Mouse (Mus musculus): ENCODE measurements at regions not wholly inside any gene's neighbourhood (a gene's known extent, or its start where the extent isn't known, plus 50 kb on each side); places are given as distances from the start of the nearest gene placed in this dataset.
"Not testable (repeated sequence)": the region's sequence is repeated elsewhere in the genome, so short reads cannot be mapped to it uniquely, and the experiment has no call there.

GRCm38 (mm10) chr12:69524337-69525035 lies 58.3 kb downstream of the Vcpkmt start:
- no peak for DNase-seq (ENCODE audit: extremely low spot score)

DNA sequence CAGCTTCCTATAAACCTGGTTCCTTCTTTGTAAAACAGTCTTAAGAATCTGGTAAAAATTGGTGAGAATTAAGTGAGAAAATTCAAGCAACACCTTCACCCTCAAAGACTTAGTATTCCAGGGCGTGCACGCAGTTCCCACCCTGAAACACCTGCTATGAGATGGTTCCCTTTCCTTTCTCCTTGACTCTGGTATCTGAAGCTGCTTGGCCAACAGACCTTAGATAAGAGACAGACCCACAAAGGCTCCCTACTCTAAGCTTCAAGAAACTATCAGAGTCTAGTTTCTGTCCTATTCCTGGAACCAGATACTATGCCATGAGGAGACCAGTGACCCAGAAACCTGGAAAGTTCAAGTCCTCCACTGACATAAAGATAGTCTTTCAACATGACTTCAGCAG lies 63.0 kb downstream of the Vcpkmt start:
- no peak for DNase-seq (ENCODE audit: extremely low spot score)

GRCm38 (mm10) chr12:69519028-69519427 lies 63.8 kb downstream of the Vcpkmt start:
- no peak for DNase-seq (ENCODE audit: extremely low spot score)

DNA sequence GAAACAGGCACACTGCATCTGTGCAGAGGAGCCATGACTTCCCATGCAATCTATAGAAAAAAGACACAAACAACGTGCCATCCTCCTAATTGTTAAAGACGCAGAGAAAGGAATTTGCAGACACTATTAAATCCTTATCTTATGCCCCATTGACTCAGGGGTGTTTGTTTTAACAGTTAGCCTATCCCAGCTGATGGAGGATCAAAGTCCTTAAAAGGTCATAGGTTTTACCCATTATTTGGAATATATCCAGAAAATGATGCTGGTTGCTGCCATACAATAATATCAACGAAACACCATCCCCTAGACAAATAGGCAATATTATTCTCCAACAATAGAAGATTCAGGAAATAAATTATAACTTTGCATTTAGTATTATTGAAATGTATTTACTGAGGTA lies 65.2 kb downstream of the Vcpkmt start:
- DNase-seq (ENCODE audit: extremely low spot score): no peak

DNA sequence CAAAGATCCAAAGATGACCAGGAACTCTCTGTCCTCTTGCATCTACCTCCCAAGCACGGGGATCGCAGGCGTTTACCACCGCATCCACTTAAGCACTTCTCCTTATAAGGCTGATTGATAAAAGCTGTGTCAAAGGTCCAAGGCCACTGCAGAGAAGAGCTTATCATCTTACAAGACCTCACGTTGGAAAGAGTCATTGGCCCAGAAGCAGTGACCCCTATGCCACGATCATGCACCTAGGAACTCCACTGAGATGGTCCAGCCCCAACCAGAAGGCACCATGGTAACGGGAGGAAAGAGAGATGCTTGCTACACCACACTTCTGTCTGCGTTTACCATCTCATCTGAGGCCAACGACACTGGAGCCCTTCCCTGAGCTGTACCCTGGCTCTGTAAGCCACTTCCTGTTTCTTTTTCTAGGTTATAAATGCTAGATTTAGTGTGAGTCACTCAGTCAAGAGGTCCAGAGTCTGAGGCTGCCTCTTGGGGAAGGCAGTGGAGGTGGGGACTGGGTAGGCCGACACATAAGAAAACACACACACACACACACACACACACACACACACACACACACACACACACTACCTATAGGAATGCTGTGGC lies 66.4 kb downstream of the Vcpkmt start:
- no peak for DNase-seq (ENCODE audit: extremely low spot score)

- no peak for DNase-seq (ENCODE audit: extremely low spot score)
Observed at GRCm38 (mm10) chr12:69515850-69516249, 67.0 kb downstream of the Vcpkmt start.

DNA sequence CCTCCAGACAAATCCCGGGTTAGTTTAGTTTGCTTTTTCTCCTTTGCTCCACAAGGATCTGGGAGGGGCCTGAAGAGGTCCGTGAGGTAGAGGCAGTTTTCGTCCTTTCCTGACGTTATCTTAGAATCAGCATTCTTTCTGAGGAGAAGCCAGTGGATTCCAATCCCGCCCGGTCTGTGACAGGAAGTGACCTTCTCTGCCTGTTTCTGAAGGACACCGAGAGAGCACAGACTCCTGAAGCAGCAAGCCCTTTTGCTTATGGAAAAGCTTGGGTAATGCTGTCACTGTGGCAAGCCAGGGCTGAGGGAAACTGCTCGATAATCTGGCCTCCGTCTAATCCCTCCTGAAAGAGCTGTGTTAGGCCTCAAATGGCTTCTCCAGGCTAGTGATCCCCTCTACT lies 67.7 kb downstream of the Vcpkmt start:
- DNase-seq (ENCODE audit: extremely low spot score): no peak

GRCm38 (mm10) chr12:69513166-69513565 lies 69.7 kb downstream of the Vcpkmt start:
- no peak for DNase-seq (ENCODE audit: extremely low spot score)

- no peak for DNase-seq (ENCODE audit: extremely low spot score)
Observed at GRCm38 (mm10) chr12:69510736-69511135, 72.1 kb downstream of the Vcpkmt start.

DNA sequence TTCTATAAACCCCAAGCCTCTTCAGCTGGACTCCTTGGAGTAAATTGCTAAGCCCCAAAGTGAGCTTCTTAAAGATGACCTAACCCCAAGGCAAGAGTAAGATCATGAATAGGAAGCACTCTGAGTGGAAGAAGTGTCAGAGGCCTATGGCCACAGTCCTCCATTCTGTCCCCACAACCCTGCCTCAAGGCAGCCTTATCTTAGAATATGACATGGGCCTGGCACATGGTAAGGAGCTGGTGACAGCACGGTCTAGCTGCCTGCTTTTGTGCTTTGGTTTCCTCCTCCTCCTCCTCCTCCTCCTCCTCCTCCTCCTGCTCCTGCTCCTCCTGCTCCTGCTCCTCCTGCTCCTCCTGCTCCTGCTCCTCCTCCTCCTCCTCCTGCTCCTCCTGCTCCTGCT lies 73.6 kb downstream of the Vcpkmt start:
- DNase-seq (ENCODE audit: extremely low spot score): not testable (repeated sequence)

- DNase-seq (ENCODE audit: extremely low spot score): no peak
Observed at GRCm38 (mm10) chr12:69507906-69508305, 74.9 kb downstream of the Vcpkmt start.

DNA sequence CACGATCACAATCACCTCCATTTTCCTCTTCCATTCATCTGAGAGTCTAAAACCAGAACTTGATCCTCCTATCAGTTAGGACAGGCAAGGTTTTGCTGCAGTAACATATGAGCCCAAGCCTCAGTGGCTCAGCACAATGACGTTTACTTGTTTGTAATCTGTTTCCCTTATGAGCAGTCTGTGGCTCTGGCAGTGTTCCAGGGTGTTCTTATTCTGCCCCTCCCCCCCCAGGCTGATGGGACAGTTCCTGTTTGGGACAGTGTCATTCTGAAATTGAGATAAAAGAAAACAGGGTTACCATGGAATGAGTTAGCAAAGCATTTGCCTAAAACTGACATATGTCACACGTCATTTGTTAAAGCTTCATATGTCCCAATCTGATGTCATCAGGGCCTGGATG lies 75.5 kb downstream of the Vcpkmt start:
- no peak for DNase-seq (ENCODE audit: extremely low spot score)

- DNase-seq (ENCODE audit: extremely low spot score): no peak
Observed at GRCm38 (mm10) chr12:69502706-69503070, 80.1 kb downstream of the Vcpkmt start.

- peak; percentile 68 for DNase-seq (ENCODE audit: extremely low spot score)
Observed at GRCm38 (mm10) chr12:69501783-69502705, 80.8 kb downstream of the Vcpkmt start.

GRCm38 (mm10) chr12:69501346-69501730 lies 81.5 kb downstream of the Vcpkmt start:
- no peak for DNase-seq (ENCODE audit: extremely low spot score)

DNA sequence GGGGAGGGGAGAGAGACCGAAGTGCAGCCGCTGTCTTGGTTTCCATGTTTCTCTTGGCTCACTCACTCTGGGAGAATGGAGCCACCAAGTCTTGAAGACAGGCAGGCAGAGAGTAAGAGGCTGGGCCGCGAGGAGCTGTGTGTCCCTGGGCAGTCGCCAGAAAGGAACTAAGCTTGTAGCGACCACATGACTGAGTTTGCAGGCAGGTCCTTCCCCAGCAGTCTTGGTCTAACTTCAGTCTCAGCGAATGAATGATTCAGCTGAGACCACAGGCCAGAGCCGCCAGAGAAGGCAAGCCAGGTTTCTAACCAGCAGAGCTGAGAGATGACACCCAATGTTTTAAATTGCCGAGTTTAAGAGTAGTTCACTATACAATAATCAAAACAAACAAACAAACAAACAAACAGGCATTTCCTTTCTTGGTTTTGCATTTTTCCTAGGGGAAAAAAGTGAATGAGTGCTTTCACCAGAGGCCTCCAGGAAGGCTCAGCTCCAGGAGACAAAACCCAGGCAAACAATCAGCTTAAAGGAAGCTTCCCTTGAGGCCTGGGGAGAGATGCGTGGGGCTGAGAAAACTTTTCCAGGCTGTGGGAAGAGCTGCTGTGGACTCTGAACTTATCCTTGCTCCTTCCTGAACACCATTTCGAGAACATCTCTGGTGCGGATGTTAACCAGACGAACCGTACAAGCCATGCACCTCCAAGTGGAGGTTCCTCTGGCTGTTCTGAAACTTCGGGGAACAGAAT lies 82.1 kb downstream of the Vcpkmt start:
- no peak for DNase-seq (ENCODE audit: extremely low spot score)

DNA sequence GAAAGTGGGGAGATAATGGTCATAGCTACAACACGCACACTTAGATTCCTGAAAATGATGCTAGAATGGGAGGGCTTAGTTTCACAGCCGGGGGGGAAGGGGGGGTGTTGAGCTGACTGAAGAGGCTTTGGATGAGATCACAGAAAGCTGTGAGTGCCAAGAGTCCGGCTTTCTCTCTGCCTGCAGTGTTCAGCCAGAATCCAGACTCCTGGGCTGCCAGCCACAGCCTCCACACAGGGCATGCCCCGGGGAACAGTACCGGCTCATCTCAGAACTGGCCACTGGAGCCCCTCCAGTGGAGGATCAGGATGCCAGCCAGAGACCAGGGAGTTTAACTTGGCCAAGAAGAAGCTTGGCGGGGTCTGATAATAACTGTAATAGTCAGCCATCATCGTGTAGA lies 85.7 kb downstream of the Vcpkmt start:
- DNase-seq (ENCODE audit: extremely low spot score): no peak

GRCm38 (mm10) chr12:69496341-69496904 lies 86.4 kb downstream of the Vcpkmt start:
- no peak for DNase-seq (ENCODE audit: extremely low spot score)

- no peak for DNase-seq (ENCODE audit: extremely low spot score)
Observed at GRCm38 (mm10) chr12:69495776-69496175, 87.1 kb downstream of the Vcpkmt start.

DNA sequence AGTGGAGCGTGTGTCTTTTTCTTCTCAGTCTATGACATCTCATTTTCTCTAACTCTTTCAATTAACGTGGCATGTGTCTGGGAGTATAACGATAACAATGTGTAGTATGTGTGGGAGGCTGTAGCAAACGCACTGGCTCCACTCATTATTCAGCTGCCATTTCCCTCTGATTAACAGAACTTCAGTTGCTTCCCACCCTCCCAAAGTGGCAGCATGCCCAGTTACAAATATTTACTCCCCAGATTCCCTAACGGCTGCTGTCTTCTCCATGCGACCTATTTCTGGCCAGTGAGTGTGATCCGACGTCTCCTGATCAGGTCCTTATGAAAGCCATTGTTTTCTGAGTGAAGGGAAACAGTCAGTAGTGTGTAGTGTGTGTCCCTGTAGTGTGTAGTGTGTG lies 88.2 kb downstream of the Vcpkmt start:
- no peak for DNase-seq (ENCODE audit: extremely low spot score)

GRCm38 (mm10) chr12:69489686-69490085 lies 93.1 kb downstream of the Vcpkmt start:
- DNase-seq (ENCODE audit: extremely low spot score): no peak

DNA sequence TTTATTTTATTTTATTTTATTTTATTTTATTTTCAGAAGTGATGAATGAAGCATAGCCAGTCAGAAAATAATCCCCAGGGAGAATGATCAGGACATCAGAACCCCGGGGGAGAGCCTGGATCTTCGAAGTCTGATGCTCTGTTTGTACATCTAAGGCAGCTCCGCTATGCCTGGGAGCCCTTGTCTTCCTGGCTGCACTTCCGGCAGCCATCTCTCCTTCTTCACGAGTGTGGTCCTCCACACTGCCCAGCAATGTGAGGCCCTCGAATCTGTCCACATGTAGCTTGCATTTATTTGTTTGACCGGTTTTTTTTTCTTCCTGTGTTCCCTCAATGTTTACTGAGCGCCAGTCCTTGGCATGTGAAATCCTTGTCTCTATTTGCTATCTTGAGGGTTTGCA lies 95.9 kb downstream of the Vcpkmt start:
- DNase-seq (ENCODE audit: extremely low spot score): no peak
